Mouse (Mus musculus): ENCODE measurements around the gene 1700016C15Rik.

DNA sequence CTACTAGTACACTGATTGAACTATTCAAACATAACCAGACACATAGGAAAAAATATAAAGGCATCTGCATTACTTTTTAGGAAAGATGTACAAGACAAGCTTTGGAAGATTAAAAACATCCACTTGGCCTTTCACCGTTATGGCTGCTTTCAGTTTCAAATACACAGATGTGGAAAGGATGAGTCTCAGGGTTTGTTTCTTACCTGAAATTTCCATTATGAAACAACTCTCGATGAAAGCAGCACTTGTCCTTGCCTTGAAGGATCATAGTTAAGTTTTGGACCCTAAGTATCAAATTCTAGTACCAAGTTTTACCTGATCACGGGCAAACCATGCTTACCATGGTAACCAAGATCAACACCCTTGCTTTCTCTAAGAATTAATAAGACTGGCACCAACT, 63.2 kb downstream of the 1700016C15Rik start:
- TF ChIP-seq CTCF (IDR thresholded peaks at IDR 0.05; ENCODE audit: borderline replicate concordance, control insufficient read depth, extremely low read depth, insufficient read depth, low read length, poor library complexity) (no peak), POLR2A (IDR thresholded peaks at IDR 0.05; ENCODE audit: control insufficient read depth, extremely low read depth, insufficient read depth, low read length, poor library complexity) (no peak)
